Mouse (Mus musculus) CH12.LX (cell line): Measurements from ENCODE around the gene Gm6588.

ENCODE experiments used
- CTCF ChIP-seq, 2 experiments: IDR thresholded peaks in 1 of 2; conservative IDR thresholded peaks in 1 of 2; 2 replicates each; pipeline ENCODE4 v1.5.1; 2011 to 2012; ENCODE audit warnings: low read depth in 2 of 2, low read length in 2 of 2, improper control_type of control experiment in 1 of 2, inconsistent platforms in 1 of 2, mild to moderate bottlenecking in 1 of 2, moderate library complexity in 1 of 2
- POLR2A ChIP-seq: IDR thresholded peaks from 2 replicates; pipeline ENCODE4 v1.6.1; 2011; ENCODE audit warnings: low read depth, mild to moderate bottlenecking, improper control_type of control experiment, low read length

- no peak for TF ChIP-seq POLR2A
- TF ChIP-seq CTCF (conservative IDR thresholded peaks at IDR 0.05 in 1 of 2, IDR thresholded peaks at IDR 0.05 in 1 of 2; ENCODE audit: low read depth in 2 of 2, low read length in 2 of 2): no peak
These were observed 18.0 kb upstream of the Gm6588 start for GRCm38 (mm10) chr5:112431120-112431775.
